Mouse (Mus musculus) megakaryocyte, embryonic 14.5 days (primary cell): ENCODE data around the gene Lmbr1l. TPM values are rescaled to one million over a fixed set of nuclear protein-coding genes. Genes with fewer than 3 reads are reported as not detected.

ENCODE experiments used
- H3K27me3 ChIP-seq: replicated peaks from 2 replicates; pipeline ENCODE3; 2012; ENCODE audit warnings: inconsistent platforms
- H3K36me3 ChIP-seq: replicated peaks from 2 replicates; pipeline ENCODE3; 2012; ENCODE audit warnings: low read length, inconsistent platforms, mixed read lengths
- H3K4me1 ChIP-seq: 2 replicates; pipeline ENCODE4 v1.6.1; 2012; ENCODE audit warnings: inconsistent platforms
- H3K4me3 ChIP-seq: replicated peaks from 2 replicates; pipeline ENCODE3; 2012; ENCODE audit warnings: moderate library complexity, mild to moderate bottlenecking, inconsistent platforms
- H3K9me3 ChIP-seq: 2 replicates; pipeline ENCODE4 v1.6.1; 2012; ENCODE audit warnings: inconsistent platforms
- FLI1 ChIP-seq: IDR thresholded peaks from 2 replicates; pipeline ENCODE4 v1.6.1; 2012; ENCODE audit warnings: low read length, inconsistent platforms, mixed read lengths
- GATA1 ChIP-seq: IDR thresholded peaks from 3 replicates; pipeline ENCODE4 v1.6.1; 2012; ENCODE audit warnings: mixed read lengths, low read length, inconsistent platforms, borderline replicate concordance
- polyA plus RNA-seq: library from polyadenylated mRNA; stranded (reverse); fragments of >175 nt; gene quantifications from 2 replicates; pipeline ENCODE4 v1.2.3, GENCODE M21; 2012; ENCODE audit warnings: low replicate concordance; ENCODE audit not compliant: insufficient read depth

The Lmbr1l gene
- 0.87 and 4.8 TPM in 2 replicates for polyA plus RNA-seq

DNA sequence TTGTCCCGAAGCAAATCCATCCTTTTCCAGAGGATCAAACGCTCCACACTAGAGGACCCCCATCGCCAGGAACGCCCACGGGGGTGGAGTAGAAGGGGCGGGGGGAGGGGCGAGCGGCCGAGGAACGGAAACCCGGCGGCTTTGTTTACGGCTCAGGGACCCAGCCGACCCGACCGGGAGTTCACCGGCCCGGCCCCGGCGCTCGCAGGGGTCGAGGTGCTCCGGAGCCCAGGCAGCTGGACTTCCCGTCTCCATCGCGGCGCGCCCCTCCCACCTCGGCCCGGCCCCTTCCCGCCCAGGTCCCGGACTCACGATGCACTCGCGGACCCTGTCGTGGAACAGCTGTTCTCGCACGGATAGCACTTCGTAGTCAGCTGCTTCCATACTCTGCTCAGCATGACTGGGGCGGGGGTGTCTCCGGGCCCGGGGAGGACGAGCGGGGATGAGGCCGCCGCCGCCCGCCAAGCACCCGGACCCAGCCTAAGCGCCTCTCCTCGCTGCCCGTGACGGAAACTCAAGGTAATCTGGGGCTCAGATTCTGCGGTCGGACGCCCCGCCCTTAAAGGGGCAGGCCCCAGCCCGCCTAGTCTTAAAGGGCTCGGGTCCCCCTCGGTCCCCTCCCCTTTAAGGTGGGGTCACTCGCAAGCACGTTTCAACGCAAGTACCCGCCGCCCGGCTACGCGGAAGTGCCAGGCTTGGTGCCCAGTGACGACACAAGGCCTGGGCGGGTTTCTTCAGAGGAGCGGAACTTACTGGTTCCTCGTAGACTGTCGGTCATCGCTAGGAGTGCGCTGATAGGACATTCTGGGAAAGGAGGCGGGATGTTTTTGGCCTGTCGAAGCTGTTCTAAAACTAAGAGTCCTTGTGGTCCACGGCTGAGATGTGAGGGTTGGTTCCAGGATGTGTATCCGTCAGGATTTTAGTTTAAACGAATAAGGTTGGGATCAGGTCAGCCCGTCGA, at the start of gene Lmbr1l:
TSS of gene Lmbr1l (minus strand) at position 694 of the 961 bp plus-strand sequence.
- Histone ChIP-seq H3K9me3 (no peaks in the 10 kb centered on the region; the same call in 1 of the 2 replicates), H3K4me3 (peak within 1 kb of the TSS; percentile 100), H3K36me3 (peaks cover 17% of the 10 kb centered on the region), H3K4me1 (peaks cover 41% of the 10 kb centered on the region), H3K27me3 (peaks cover 6% of the 10 kb centered on the region)
- TF ChIP-seq FLI1 (no peak), GATA1 (no peak)

DNA sequence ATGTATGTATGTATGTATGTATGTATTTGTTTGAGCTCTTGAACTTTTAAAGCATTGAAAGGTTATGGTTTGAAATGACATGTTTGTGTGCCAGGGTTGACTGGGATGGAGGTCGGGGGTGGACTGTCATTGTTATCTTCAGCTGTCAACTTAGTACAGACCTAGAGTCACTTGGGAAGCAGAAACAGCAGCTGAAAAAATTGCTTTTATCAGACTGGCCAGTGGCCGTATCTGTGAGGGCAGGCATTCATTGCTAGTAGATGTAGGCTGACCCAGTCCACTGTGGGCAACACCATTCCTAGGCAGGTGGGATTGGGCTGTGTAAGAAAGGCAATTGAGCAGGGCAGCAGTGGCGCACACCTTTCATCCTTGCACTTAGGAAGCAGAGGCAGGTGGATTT, 41.5 kb upstream of the Lmbr1l start:
- no peak for TF ChIP-seq FLI1
- no peak for TF ChIP-seq GATA1
- Histone ChIP-seq H3K4me1 (peaks cover 19% of the 10 kb centered on the region), H3K36me3 (peaks cover 8% of the 10 kb centered on the region), H3K4me3 (peak overlapping the region; percentile 80), H3K27me3 (no peaks in the 10 kb centered on the region), H3K9me3 (no peaks in the 10 kb centered on the region)

DNA sequence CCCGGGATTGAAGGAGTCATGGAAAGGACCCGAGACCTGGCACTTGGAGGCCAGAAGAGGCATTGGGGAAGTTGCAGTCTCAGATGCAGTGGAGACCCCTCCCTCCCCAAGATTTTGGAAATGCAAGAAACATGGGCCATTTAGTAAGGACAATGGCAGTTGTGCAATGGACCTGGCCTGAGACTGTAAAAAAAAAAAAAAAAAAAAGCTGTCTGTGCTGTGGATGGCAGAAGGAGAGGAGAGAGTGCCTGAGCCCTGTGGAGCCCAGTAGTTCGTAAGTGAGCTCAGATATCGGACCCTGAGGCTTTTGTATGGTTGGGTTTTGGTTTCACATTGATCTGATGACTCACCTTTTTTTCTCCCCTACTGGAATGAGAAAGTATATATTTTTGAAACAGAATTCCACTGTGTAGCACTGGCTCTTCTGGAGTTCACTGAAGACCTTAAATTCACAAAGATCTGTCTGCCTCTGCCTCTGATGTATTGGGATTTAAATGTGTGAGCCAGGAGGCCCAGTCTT, 40.9 kb upstream of the Lmbr1l start:
- Histone ChIP-seq H3K9me3 (no peaks in the 10 kb centered on the region), H3K27me3 (no peaks in the 10 kb centered on the region), H3K36me3 (peaks cover 8% of the 10 kb centered on the region), H3K4me3 (no peak overlapping the region), H3K4me1 (peaks cover 23% of the 10 kb centered on the region)
- no peak for TF ChIP-seq GATA1
- TF ChIP-seq FLI1 = no peak

DNA sequence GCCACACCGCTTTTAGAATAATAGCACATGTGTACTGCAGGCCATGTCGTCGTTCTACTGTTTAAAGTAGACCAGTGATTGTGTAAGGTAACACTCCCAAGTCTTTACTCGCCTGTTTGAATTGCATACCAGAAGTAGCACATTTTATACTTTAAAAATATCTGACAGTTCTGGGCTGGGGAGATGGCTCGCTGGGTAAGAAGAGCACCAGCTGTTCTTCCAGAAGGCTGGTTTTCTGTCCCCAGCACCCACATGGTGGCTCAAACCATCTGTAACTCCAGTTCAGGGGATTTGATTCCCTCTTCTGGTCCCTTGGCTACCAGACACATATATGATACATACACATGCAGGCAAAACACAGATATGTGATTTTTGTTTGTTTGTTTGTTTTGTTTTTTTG, 39.4 kb upstream of the Lmbr1l start:
- H3K27me3 ChIP-seq = no peaks in the 10 kb centered on the region
- H3K36me3 ChIP-seq = peaks cover 8% of the 10 kb centered on the region
- no peak overlapping the region for H3K4me3 ChIP-seq
- H3K9me3 ChIP-seq = no peaks in the 10 kb centered on the region
- TF ChIP-seq FLI1 = no peak
- TF ChIP-seq GATA1 = no peak
- peaks cover 28% of the 10 kb centered on the region for H3K4me1 ChIP-seq

DNA sequence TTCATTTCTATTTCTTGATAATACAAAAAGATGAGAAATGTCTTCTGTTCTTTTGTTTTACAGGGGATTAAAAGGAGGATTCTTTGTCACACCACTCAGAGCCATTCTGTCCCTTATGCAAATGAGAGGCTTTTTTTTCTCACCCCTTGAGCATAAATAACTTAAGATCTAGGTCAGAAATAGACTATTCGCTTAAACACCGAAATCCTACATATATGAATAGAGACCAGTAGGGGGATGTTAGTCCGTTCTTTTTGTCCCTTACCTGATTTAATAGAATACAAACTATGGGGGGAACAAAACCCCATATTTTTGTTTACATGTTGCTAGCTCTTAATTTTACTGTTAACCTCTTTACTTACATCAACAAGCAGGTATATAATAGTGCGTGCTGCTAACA, 38.0 kb upstream of the Lmbr1l start:
- Histone ChIP-seq H3K9me3 (no peaks in the 10 kb centered on the region), H3K4me3 (no peak overlapping the region), H3K4me1 (peaks cover 36% of the 10 kb centered on the region), H3K27me3 (no peaks in the 10 kb centered on the region), H3K36me3 (peaks cover 11% of the 10 kb centered on the region)
- no peak for TF ChIP-seq GATA1
- TF ChIP-seq FLI1 = no peak

DNA sequence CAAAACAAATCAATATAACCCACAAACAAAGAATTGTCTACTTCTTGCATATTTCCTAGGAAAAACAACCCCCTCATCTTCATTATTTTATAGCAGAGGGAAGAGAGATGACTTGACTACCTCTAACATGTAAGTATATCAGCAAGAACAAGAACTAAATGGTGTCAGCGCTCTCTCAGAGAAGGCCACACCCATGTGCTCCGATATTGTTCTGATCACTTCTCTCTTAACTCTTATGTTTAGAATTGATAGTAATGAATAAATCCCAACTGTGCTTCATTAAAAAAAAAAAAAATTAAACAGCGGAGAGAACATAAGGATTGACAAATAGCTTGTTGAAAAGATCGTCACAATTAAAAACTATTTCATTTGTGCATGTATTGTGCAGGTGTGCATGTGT, 37.3 kb upstream of the Lmbr1l start:
- Histone ChIP-seq H3K36me3 (peaks cover 14% of the 10 kb centered on the region), H3K4me3 (no peak overlapping the region), H3K9me3 (no peaks in the 10 kb centered on the region), H3K27me3 (no peaks in the 10 kb centered on the region), H3K4me1 (peaks cover 36% of the 10 kb centered on the region)
- TF ChIP-seq GATA1 (no peak), FLI1 (no peak)

DNA sequence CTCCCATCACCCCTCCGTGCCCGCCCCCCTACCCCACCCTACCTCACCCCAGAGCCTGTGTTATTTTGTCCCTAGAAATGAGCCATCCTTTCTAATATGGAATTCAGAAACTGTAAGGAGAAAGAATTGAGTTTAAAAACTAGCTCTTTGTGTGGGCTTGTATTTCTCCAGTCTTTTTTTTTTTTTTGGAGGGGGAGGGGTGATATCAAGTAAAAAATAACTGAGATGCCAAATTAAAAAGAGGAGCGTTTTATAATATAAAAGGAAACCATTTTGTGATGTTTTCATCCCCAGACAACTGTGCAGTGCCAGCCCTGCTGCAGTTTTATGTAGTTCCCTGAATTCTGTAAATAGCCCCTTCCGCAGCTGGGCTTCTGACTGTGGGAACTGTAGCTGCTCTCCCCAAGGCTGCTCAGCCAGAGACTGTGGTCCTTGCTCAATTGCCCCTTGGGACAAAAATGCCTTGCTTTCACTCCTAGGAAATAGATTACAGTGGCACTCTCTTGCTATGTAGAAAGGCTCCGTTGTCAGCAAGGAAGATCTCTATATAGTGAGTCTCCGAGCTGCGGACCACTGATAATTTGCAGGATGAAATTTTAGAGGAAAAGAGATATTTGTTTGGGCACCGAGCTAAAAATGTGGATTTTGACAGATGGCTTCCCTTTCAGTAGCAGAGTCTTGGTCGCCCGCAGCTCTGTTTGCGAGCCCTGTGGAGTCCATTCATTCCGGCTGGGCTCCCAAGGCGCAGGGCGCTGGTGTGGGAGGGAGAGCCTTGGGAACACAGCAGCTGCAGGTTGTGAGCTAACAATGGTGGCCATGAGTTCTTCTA, 36.6 kb upstream of the Lmbr1l start:
- H3K4me3 ChIP-seq = no peak overlapping the region
- TF ChIP-seq GATA1 = no peak
- TF ChIP-seq FLI1 = no peak
- no peaks in the 10 kb centered on the region for H3K9me3 ChIP-seq
- H3K27me3 ChIP-seq = no peaks in the 10 kb centered on the region
- H3K4me1 ChIP-seq = peaks cover 32% of the 10 kb centered on the region
- H3K36me3 ChIP-seq = peaks cover 15% of the 10 kb centered on the region

DNA sequence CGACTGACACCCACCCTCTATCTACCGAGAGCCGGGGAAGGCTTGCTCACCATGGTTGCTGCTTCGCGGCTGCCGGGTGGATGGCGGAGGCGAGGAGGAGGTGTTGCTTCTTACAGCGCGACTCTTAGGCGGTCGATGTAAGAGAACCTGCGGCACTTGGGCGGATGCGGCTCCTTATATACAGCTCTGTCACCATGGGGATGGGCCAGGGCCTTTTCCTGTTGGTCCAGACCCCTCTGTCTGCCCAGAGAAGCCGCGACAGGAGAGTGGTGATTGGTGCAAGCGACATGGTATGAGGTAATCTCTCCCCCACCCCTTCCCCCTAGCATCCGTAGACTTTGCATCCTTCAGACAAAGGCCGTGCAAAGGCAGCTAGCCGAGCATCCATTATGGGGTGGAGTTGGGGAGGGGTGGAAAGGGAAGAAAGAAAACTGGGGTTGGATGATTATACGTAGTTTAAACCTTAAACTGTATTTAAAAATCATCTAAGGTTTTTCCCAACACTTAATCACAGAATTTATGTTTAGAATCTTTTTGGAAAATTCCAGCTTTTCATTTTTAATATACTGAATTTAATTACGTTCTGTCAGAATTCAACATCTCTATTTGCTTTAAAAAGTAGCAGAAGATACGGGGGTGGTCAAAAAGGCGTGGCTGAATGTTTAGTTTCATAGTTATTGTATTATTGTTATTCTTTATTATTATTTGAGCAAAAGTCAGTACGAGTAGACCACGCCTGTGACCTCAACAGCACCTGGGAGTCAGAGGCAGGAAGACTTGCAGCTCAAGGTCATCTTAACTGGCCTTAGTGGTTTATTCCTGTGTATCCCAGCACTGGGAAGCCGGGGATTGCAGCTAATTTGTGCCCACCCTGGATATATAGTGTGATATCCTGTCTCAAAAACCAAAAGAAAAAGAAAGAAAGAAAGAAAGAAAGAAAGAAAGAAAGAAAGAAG, 35.6 kb upstream of the Lmbr1l start, which contains the start of the genes Gm49450 and Tuba1a:
TSS of gene Gm49450 (minus strand) at position 151 of the 956 bp plus-strand sequence.
TSS of gene Tuba1a (minus strand) at position 303 of the 956 bp plus-strand sequence.
- H3K27me3 ChIP-seq = no peaks in the 10 kb centered on the region

More for the DNA sequence above, 35.6 kb upstream of the Lmbr1l start, which contains the start of the genes Gm49450 and Tuba1a:
- H3K4me3 ChIP-seq = peak within 1 kb of the TSS; percentile 99
- peaks cover 23% of the 10 kb centered on the region for H3K36me3 ChIP-seq
- peaks cover 22% of the 10 kb centered on the region for H3K4me1 ChIP-seq
- no peak for TF ChIP-seq GATA1
- TF ChIP-seq FLI1 = no peak
- H3K9me3 ChIP-seq = no peaks in the 10 kb centered on the region
